Mouse (Mus musculus) liver, embryonic 14 days (tissue): ENCODE results near the gene Nfkbia. TPM values are rescaled to one million over a fixed set of nuclear protein-coding genes. Genes with fewer than 3 reads are reported as not detected.

Source experiments
- polyA plus RNA-seq: library from polyadenylated mRNA; depleted of rRNA; stranded (reverse); fragments of >200 nt; gene quantifications from 2 replicates; pipeline ENCODE4 v1.2.3, GENCODE M21; 2012; rRNA removed

Nfkbia gene
- 6.7 and 9.7 TPM in 2 replicates for polyA plus RNA-seq

GRCm38 (mm10) chr12:55492184-55492898 lies at the start of gene Nfkbia:
TSS of gene Nfkbia (minus strand) at chr12:55492647.

Other genes with a start within 250 kb of the Nfkbia start
- gene 1110008L16Rik, start 193.1 kb downstream of the Nfkbia start, polyA plus RNA-seq = 5.5 and 5.7 TPM in 2 replicates
- gene Ppp2r3c, start 189.6 kb downstream of the Nfkbia start, polyA plus RNA-seq = 5.4 and 6.2 TPM in 2 replicates
- gene Psma6, start 108.4 kb downstream of the Nfkbia start, polyA plus RNA-seq = 87.4 and 104 TPM in 2 replicates
- 0.01 TPM in 1 of 2 replicates, not detected in the other for gene Aldoart2, start 72.6 kb upstream of the Nfkbia start, polyA plus RNA-seq
- gene Insm2, start 106.8 kb upstream of the Nfkbia start, polyA plus RNA-seq = not detected in 2 replicates